Mouse (Mus musculus) heart, embryonic 14.5 days (tissue): Measurements from ENCODE around the gene Ttc28. TPM values are rescaled to one million over a fixed set of nuclear protein-coding genes. Genes with fewer than 3 reads are reported as not detected.

Experiments
- ATAC-seq: fragments of 200-750 bp; cut with Nextera tagmentation; 2 replicates; pipeline ENCODE4 v1.8.0; 2017; ENCODE audit warnings: low read depth, moderate TSS enrichment; ENCODE audit not compliant: insufficient number of reproducible peaks, insufficient read depth, low FRiP score
- H3K27ac ChIP-seq, 2 experiments: fragments of 200-500 bp in 1 of 2; fragments of 300-500 bp in 1 of 2; sonication (generic) in 1 of 2; replicated peaks in 1 of 2; 2 replicates each; pipeline ENCODE4 v1.5.1; 2012 to 2014; ENCODE audit warnings: low read depth in 2 of 2, low read length in 2 of 2, control low read depth in 1 of 2, mild to moderate bottlenecking in 1 of 2, mixed read lengths in 1 of 2; ENCODE audit not compliant: control insufficient read depth in 1 of 2, insufficient read depth in 1 of 2
- H3K27me3 ChIP-seq: fragments of 300-500 bp; sonication (generic); 2 replicates; pipeline ENCODE4 v1.6.1; 2014; ENCODE audit warnings: mild to moderate bottlenecking, low read length, control low read depth; ENCODE audit not compliant: control insufficient read depth, insufficient read depth
- H3K36me3 ChIP-seq: fragments of 300-500 bp; sonication (generic); 2 replicates; pipeline ENCODE4 v1.6.1; 2014; ENCODE audit warnings: mild to moderate bottlenecking, control low read depth, low read length, mixed read lengths; ENCODE audit not compliant: control insufficient read depth, insufficient read depth
- H3K4me1 ChIP-seq, 2 experiments: fragments of 200-500 bp in 1 of 2; fragments of 300-500 bp in 1 of 2; sonication (generic) in 1 of 2; 2 replicates each; pipeline ENCODE4 v1.6.1; 2012 to 2014; ENCODE audit warnings: low read length in 2 of 2, control low read depth in 1 of 2, mixed read lengths in 1 of 2; ENCODE audit not compliant: control insufficient read depth in 2 of 2, insufficient read depth in 2 of 2
- H3K4me2 ChIP-seq: fragments of 300-500 bp; sonication (generic); 2 replicates; pipeline ENCODE4 v1.6.1; 2014; ENCODE audit warnings: mild to moderate bottlenecking, low read length
- H3K4me3 ChIP-seq, 2 experiments: fragments of 200-500 bp in 1 of 2; fragments of 300-500 bp in 1 of 2; sonication (generic) in 1 of 2; 2 replicates each; pipeline ENCODE4 v1.5.1; 2012 to 2014; ENCODE audit warnings: low read length in 2 of 2, mild to moderate bottlenecking in 2 of 2, control low read depth in 1 of 2, low read depth in 1 of 2, moderate library complexity in 1 of 2; ENCODE audit not compliant: control insufficient read depth in 1 of 2, insufficient read depth in 1 of 2
- H3K9ac ChIP-seq: fragments of 300-500 bp; sonication (generic); 2 replicates; pipeline ENCODE4 v1.6.1; 2014; ENCODE audit warnings: mild to moderate bottlenecking, low read length
- H3K9me3 ChIP-seq: fragments of 300-500 bp; sonication (generic); 2 replicates; pipeline ENCODE4 v1.6.1; 2016; ENCODE audit warnings: low read length, control low read depth; ENCODE audit not compliant: control insufficient read depth
- WGBS: fragments of 180-500 bp; shearing (Covaris S2); extraction: QIAGEN DNeasy Blood & Tissue Kit; methylation state at CpG from one replicate; pipeline ENCODE4 v1.1.7; 2014; 5-methylcytosine and 5-hydroxymethylcytosine counted together
- polyA plus RNA-seq: library from polyadenylated mRNA; unstranded; fragments of >200 nt; fragmentation: Nextera tagmentation; extraction: Ambion mirVana; gene quantifications from 2 replicates; pipeline ENCODE4 v1.2.1, GENCODE M21; 2014

The Ttc28 gene
- polyA plus RNA-seq, 1 experiment from 2014 or later = 9.0 TPM

DNA sequence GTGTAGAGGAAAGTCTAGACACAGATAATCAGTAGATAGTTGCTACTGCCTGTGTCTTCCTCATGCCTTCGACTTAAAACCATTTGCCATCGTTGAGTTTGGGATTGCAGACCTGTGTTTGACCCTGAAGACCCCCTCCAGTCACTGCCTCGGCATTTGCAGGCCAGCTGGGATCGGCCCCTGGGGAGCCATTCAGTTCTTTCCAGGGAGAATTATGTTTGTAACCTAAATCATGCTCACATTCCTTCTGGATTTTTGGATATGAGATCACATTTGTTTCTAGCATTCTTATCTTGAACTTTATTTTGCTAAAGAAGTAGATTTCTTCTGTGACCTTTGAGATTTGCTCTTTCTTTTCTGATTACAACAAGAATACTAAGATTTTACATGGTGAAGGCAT, 80.5 kb downstream of the Ttc28 start:
- no peak overlapping the region for H3K9ac ChIP-seq
- H3K4me1 ChIP-seq = no peaks in the 10 kb centered on the region
- no peak overlapping the region for H3K27ac ChIP-seq
- no peaks in the 10 kb centered on the region for H3K9me3 ChIP-seq
- 56% methylated on average over 4 of the region's 4 CpGs for WGBS
- no peak for ATAC-seq
- H3K4me3 ChIP-seq = no peak overlapping the region
- H3K4me2 ChIP-seq = no peak overlapping the region
- no peaks in the 10 kb centered on the region for H3K36me3 ChIP-seq
- H3K27me3 ChIP-seq = no peaks in the 10 kb centered on the region

DNA sequence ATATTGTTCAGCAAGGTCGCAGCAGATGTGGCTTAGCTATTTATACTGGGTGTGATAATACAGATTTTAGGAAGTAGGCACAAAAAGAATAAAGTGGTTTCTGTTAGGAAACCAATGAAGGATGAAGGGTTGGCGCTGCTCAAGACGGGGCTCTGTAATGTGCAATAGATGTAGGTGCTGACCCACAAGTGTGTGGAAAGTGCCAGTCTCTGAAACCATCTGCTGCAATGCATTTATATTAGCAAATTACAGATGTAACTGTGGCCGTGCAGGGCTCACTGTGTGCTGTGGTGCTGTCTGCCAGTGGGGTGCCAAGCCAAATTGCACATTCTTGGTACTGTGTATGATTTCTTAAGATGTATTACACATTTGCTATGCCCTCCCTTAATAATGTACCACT, 81.3 kb downstream of the Ttc28 start:
- Histone ChIP-seq H3K4me1 (no peaks in the 10 kb centered on the region), H3K9me3 (no peaks in the 10 kb centered on the region), H3K9ac (no peak overlapping the region), H3K27ac (no peak overlapping the region), H3K27me3 (no peaks in the 10 kb centered on the region), H3K4me2 (no peak overlapping the region), H3K36me3 (no peaks in the 10 kb centered on the region), H3K4me3 (no peak overlapping the region)
- ATAC-seq = no peak
- 78% methylated on average over 4 of the region's 4 CpGs for WGBS

DNA sequence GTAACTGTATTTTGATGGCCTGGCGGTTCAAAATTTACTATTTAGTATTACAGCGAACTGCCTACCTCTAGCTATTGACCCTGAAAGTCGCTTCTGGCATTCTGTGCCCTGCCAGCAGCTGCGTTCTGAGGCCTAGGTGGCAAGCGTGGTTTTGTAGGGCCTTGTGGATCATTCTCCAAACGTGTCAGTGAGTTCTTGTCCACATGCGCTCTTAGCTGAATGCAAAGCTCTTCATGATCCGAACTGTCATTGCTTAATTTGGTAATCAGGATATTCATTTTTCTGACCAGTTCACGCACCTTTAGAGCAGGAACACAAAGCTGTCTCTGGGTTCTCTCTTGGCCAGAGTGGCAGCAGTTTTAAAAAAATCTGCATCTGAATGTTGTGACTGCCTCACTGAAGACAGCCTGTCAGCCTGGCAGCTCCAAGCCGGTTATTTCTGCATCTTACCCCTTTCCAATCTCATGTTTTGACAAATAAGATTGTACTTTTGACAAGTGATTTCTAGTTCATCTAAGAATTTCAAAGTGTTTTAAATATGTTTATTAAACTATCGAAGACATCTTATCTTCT, 88.0 kb downstream of the Ttc28 start:
- no peak for ATAC-seq
- no peak overlapping the region for H3K4me3 ChIP-seq
- peaks cover 8 to 16% of the 10 kb centered on the region in 2 experiments for H3K4me1 ChIP-seq
- H3K27ac ChIP-seq = no peak overlapping the region
- H3K9me3 ChIP-seq = no peaks in the 10 kb centered on the region
- 81% methylated on average over 11 of the region's 11 CpGs for WGBS
- H3K27me3 ChIP-seq = no peaks in the 10 kb centered on the region
- H3K9ac ChIP-seq = no peak overlapping the region
- no peaks in the 10 kb centered on the region for H3K36me3 ChIP-seq
- H3K4me2 ChIP-seq = no peak overlapping the region

DNA sequence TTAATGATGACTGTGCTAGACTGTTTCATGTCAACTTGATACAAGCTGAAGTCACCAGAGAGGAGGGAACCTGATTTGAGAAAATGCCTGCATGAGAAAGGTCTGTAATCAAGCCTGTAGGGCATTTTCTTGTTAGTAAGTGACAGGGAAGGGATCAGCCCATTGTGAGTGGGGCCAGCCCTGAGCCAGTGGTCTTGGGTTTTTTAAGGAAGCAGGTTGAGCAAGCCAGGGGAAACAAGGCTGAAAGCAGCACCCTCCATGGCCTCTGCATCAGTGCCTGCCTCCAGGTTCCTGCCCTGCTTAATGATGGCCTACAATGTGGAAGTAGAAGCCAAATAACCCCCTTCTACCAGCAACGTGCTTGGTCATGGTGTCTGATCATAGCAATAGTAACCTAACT, 89.0 kb downstream of the Ttc28 start:
- no peak for ATAC-seq
- WGBS = 79% methylated on average over 1 of the region's 1 CpGs
- Histone ChIP-seq H3K27ac (no peak overlapping the region), H3K4me1 (peaks cover 8 to 16% of the 10 kb centered on the region in 2 experiments), H3K4me2 (no peak overlapping the region), H3K36me3 (no peaks in the 10 kb centered on the region), H3K4me3 (no peak overlapping the region), H3K9ac (no peak overlapping the region), H3K27me3 (no peaks in the 10 kb centered on the region), H3K9me3 (no peaks in the 10 kb centered on the region)

DNA sequence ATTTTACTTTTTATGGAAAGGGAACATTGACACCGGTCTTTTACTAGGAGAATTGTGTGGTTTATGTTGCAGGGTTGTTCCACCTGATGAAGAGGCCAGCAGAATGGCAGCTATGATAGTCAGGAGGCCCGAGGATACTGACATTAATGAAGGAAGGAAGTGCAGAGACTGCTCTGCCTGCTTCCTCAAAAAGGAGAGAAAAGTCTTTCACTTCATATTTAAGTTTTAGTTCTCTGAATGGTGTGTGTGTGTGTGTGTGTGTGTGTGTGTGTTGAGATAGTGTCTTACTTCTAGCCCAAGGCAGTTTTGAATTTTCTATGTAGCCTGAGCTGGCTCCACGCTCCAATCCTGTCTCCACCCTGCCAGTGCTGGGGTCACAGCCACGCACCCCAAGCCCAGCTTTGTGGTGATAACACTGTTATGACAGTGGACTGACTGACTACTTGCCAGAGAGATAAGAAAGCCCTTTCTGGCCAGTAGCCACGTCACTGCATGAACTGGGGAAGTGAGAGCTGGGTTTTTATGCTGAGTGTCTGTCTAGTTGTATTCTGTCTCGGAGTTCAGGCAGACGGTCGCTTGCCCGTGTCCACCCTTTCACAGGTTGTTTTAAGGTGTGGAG, 90.7 kb downstream of the Ttc28 start:
- Histone ChIP-seq H3K4me3 (no peak overlapping the region), H3K4me1 (peaks cover 8 to 16% of the 10 kb centered on the region in 2 experiments), H3K4me2 (no peak overlapping the region), H3K36me3 (no peaks in the 10 kb centered on the region), H3K9ac (no peak overlapping the region), H3K9me3 (no peaks in the 10 kb centered on the region), H3K27ac (peak overlapping the region in 1 of 2 experiments; percentile 33; a peak in 1 of 4 replicates), H3K27me3 (no peaks in the 10 kb centered on the region)
- 22% methylated on average over 9 of the region's 9 CpGs for WGBS
- peak; percentile 82 for ATAC-seq

DNA sequence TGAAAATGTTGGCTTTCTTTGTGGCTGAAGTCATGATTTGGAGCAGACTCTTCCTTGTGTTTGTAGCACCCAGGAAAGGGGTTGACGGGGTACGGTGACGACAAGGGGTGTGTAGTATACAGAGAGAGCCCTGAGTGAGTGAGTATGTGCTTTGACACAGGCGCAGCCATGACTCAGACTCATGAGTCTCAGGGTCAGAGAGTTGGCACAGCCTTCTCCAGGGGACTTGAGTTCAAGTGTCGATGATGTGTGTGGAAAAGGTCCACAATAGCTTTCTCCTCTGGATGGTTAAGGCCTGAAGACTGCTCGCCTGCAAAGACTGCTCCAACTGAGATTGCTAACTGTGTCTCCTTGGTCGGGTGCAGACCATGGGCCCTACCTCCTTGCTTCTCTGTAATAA, 97.1 kb downstream of the Ttc28 start:
- H3K9ac ChIP-seq = no peak overlapping the region
- 75% methylated on average over 7 of the region's 7 CpGs for WGBS

DNA sequence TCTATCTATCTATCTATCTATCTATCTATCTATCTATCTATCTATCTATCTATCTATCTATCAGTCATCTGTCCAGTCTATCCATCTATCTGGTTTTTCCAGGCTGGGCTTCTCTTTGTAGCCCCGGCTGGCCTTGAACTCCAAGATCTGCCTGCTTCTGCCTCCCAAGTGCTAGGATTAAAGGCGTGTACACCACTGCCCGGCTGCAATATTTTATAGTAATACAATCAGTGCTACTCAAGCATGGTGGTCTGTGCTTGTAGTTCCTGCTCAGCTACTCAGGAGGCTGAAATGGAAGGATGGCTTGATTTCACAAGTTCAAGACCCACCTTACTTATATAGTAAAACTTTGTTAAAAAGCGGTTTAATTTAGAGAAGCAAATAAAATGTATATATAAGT, 98.2 kb downstream of the Ttc28 start:
- no peak for ATAC-seq
- 83% methylated on average over 4 of the region's 4 CpGs for WGBS
- no peak overlapping the region for H3K9ac ChIP-seq
- no peak overlapping the region for H3K4me3 ChIP-seq
- H3K4me1 ChIP-seq = peaks cover 2 to 18% of the 10 kb centered on the region in 2 experiments; a peak in 1 of 4 replicates
- H3K27ac ChIP-seq = no peak overlapping the region
- no peaks in the 10 kb centered on the region for H3K9me3 ChIP-seq
- no peaks in the 10 kb centered on the region for H3K36me3 ChIP-seq
- no peak overlapping the region for H3K4me2 ChIP-seq
- H3K27me3 ChIP-seq = peaks cover 7% of the 10 kb centered on the region; the same call in 1 of the 2 replicates

More for the DNA sequence above, 97.1 kb downstream of the Ttc28 start:
- Histone ChIP-seq H3K4me2 (no peak overlapping the region), H3K27ac (no peak overlapping the region), H3K4me3 (no peak overlapping the region), H3K27me3 (peaks cover 7% of the 10 kb centered on the region; the same call in 1 of the 2 replicates), H3K4me1 (peaks cover 2 to 11% of the 10 kb centered on the region in 2 experiments; a peak in 1 of 4 replicates), H3K36me3 (no peaks in the 10 kb centered on the region), H3K9me3 (no peaks in the 10 kb centered on the region)
- ATAC-seq = no peak
